Mouse (Mus musculus): ENCODE measurements at regions not wholly inside any gene's neighbourhood (a gene's known extent, or its start where the extent isn't known, plus 50 kb on each side); places are given as distances from the start of the nearest gene placed in this dataset.

DNA sequence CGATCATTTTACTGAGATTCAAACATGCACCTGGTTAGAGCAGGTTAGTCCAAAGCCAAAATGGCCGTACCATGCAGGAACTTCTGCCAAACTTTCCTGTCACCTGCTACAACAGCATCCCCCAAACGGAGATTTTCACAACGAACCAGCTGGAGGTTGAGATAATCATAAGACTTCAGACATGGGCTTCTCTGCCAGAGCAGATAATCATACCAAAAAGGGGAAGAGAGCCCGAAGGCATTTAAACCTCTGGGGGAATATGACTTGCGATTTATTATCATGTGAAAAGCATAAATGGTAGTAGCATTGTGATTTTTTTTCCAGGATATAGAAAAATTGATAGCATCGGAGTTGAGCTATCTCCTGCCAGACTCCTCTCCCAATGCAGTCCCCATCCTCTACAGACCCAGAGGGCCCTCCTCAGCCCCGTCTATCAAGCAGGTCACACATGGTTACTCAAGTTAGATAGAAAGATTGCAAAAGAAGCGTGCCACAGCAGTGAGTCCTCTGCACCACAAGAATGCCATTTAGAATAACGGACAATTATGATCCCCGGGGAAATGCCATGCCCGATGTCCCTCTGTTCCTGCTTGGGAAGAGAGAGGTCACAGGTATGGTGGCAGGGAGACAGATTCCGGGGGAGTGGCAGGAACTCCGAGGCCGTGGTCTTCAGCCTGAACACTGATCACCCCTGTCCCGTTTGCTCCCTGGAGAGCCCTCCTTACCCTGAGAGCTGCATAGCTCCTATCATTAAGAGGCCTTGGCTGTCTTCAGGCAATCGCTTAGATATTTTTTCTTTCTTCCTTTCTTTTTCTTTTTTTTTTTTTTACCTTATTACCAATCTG is 151.3 kb upstream of the Lmo4 start:
- Histone ChIP-seq H3K9ac (ENCODE audit: low read depth, low read length) (no peak overlapping the region), H3K4me3 (ENCODE audit: low read depth, low read length) (no peak overlapping the region), H3K4me1 (replicated peaks; ENCODE audit: control insufficient read depth, insufficient read depth, low read length) (no peaks in the 10 kb centered on the region), H3K27me3 (replicated peaks; ENCODE audit: control insufficient read depth, insufficient read depth, low read length) (no peaks in the 10 kb centered on the region), H3K27ac (ENCODE audit: low read depth, low read length) (no peak overlapping the region), H3K4me2 (replicated peaks; ENCODE audit: low read depth) (no peak overlapping the region), H3K36me3 (ENCODE audit: control insufficient read depth, insufficient read depth) (no peaks in the 10 kb centered on the region), H3K9me3 (ENCODE audit: control insufficient read depth) (no peaks in the 10 kb centered on the region)
- WGBS, result 85% methylated on average over 17 of the region's 17 CpGs
- TF ChIP-seq CTCF (IDR thresholded peaks at IDR 0.05; ENCODE audit: low read depth), result no peak
- ATAC-seq, result no peak

DNA sequence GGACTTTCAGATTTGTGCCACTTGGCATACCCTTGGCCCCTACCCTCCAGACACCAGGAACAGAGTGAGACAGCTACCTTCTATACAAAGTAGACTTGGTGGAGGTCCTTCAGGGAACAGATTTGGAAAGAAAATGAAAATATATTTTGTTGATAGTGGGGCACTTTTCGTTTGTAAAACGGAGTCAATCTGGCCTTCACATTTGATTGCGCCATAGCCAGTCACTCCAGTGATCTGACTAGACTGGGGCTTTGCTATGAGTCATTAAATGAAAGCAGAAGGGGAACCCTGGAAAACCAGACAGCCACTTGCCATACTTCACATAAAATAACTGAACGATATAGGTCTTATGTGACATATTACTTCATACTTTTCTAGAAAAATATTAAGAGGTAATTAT is 147.5 kb upstream of the Lmo4 start:
- Histone ChIP-seq H3K27me3 (replicated peaks; ENCODE audit: control insufficient read depth, insufficient read depth, low read length) (no peaks in the 10 kb centered on the region), H3K9ac (ENCODE audit: low read depth, low read length) (no peak overlapping the region), H3K4me1 (replicated peaks; ENCODE audit: control insufficient read depth, insufficient read depth, low read length) (no peaks in the 10 kb centered on the region), H3K4me2 (replicated peaks; ENCODE audit: low read depth) (no peak overlapping the region), H3K9me3 (ENCODE audit: control insufficient read depth) (no peaks in the 10 kb centered on the region), H3K27ac (ENCODE audit: low read depth, low read length) (no peak overlapping the region), H3K36me3 (ENCODE audit: control insufficient read depth, insufficient read depth) (no peaks in the 10 kb centered on the region), H3K4me3 (ENCODE audit: low read depth, low read length) (no peak overlapping the region)
- TF ChIP-seq CTCF (IDR thresholded peaks at IDR 0.05; ENCODE audit: low read depth), result no peak
- no peak for ATAC-seq
- 86% methylated on average over 4 of the region's 4 CpGs for WGBS

DNA sequence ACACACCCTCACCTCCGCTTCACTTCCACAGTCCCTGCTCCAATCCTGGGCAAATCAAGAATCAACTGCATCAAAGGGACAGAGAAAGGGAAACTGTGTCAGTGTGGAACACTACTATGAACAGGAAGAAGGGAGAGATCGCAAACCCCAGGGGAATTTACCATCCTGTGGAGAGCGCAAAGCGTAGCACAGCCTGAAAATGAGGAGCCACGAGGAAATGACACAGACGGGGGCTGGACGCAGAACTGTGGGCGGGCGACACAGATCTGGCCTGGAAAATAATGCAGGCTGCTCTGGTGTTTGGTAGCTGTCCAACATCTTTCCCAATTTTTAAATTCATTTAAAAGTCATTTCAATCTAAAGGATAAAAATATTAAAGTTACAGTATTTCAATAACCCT is 143.4 kb upstream of the Lmo4 start:
- ATAC-seq, result no peak
- H3K4me3 ChIP-seq (ENCODE audit: low read depth, low read length), result no peak overlapping the region
- 78% methylated on average over 9 of the region's 9 CpGs for WGBS
- H3K9me3 ChIP-seq (ENCODE audit: control insufficient read depth), result no peaks in the 10 kb centered on the region
- no peaks in the 10 kb centered on the region for H3K36me3 ChIP-seq (ENCODE audit: control insufficient read depth, insufficient read depth)
- H3K4me2 ChIP-seq (replicated peaks; ENCODE audit: low read depth), result no peak overlapping the region
- H3K9ac ChIP-seq (ENCODE audit: low read depth, low read length), result no peak overlapping the region
- H3K27me3 ChIP-seq (replicated peaks; ENCODE audit: control insufficient read depth, insufficient read depth, low read length), result no peaks in the 10 kb centered on the region
- no peaks in the 10 kb centered on the region for H3K4me1 ChIP-seq (replicated peaks; ENCODE audit: control insufficient read depth, insufficient read depth, low read length)
- TF ChIP-seq CTCF (IDR thresholded peaks at IDR 0.05; ENCODE audit: low read depth), result no peak
- H3K27ac ChIP-seq (ENCODE audit: low read depth, low read length), result no peak overlapping the region

DNA sequence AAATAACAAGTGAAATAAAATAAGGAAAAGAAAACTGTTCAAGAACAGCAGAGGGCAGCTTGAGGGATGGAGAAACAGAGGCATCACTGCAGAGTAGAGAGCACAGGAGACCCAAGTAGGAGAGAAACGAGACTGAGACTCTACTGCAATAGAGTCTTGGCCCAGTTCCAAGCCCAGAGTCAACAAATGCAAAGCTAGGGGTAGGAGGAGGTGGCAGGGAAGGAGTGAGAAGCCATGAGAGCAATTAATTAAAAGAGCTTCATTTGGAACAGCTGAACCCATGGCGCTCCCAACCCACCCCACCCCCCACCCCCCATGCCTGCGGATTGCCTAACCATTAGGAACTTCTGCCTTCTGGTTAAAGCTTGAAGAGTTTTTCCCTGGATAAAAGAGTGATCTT is 130.2 kb upstream of the Lmo4 start:
- H3K9ac ChIP-seq (ENCODE audit: low read depth, low read length), result no peak overlapping the region
- no peak overlapping the region for H3K4me3 ChIP-seq (ENCODE audit: low read depth, low read length)
- no peak for TF ChIP-seq CTCF (IDR thresholded peaks at IDR 0.05; ENCODE audit: low read depth)
- no peak overlapping the region for H3K27ac ChIP-seq (ENCODE audit: low read depth, low read length)
- no peak overlapping the region for H3K4me2 ChIP-seq (replicated peaks; ENCODE audit: low read depth)
- no peaks in the 10 kb centered on the region for H3K36me3 ChIP-seq (ENCODE audit: control insufficient read depth, insufficient read depth)
- H3K9me3 ChIP-seq (ENCODE audit: control insufficient read depth), result no peaks in the 10 kb centered on the region
- no peaks in the 10 kb centered on the region for H3K27me3 ChIP-seq (replicated peaks; ENCODE audit: control insufficient read depth, insufficient read depth, low read length)
- no peak for ATAC-seq
- H3K4me1 ChIP-seq (replicated peaks; ENCODE audit: control insufficient read depth, insufficient read depth, low read length), result no peaks in the 10 kb centered on the region
- 49% methylated on average over 3 of the region's 3 CpGs for WGBS

DNA sequence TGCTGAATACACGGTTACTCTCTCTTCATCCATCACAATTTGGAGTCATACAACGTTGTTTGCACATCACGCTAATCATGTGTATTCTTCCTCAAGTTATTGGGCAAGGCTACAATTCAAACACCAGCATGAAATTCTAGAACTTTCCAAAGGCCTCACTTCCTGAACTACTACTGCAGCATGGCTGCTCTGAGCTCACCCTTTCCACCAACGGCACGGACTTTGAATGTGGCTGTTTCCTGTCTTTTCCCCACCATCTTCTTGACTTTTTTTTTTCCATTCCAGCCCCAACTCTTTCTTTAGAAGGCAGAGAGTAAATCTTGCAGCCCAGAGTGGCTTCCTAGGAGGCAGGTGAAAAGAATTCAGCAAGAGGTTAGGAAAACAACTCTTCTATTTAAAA is 129.2 kb upstream of the Lmo4 start:
- TF ChIP-seq CTCF (IDR thresholded peaks at IDR 0.05; ENCODE audit: low read depth), result no peak
- 72% methylated on average over 5 of the region's 5 CpGs for WGBS
- Histone ChIP-seq H3K9ac (ENCODE audit: low read depth, low read length) (no peak overlapping the region), H3K9me3 (ENCODE audit: control insufficient read depth) (no peaks in the 10 kb centered on the region), H3K36me3 (ENCODE audit: control insufficient read depth, insufficient read depth) (no peaks in the 10 kb centered on the region), H3K27ac (ENCODE audit: low read depth, low read length) (no peak overlapping the region), H3K4me2 (replicated peaks; ENCODE audit: low read depth) (no peak overlapping the region), H3K4me3 (ENCODE audit: low read depth, low read length) (no peak overlapping the region), H3K27me3 (replicated peaks; ENCODE audit: control insufficient read depth, insufficient read depth, low read length) (no peaks in the 10 kb centered on the region), H3K4me1 (replicated peaks; ENCODE audit: control insufficient read depth, insufficient read depth, low read length) (no peaks in the 10 kb centered on the region)
- no peak for ATAC-seq

DNA sequence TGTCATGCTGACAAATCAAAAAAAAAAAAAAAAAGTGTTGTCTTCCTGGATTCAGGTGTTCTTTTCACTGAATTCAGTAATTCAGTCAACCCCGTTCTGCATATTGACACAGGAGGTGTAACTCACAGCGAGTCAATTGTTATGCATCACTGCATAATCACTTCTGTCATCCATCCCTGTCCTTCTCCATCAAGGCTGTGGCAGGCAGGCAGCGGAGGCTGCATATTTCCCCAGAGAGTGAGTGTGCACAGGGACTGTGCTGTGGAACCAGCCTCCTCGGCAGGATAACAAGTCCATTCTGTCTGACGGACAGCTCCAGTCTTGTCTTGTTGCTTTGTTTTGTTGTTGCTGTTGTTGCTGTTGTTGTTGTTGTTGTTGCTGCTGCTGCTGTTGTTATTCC is 127.3 kb upstream of the Lmo4 start:
- Histone ChIP-seq H3K36me3 (ENCODE audit: control insufficient read depth, insufficient read depth) (no peaks in the 10 kb centered on the region), H3K27ac (ENCODE audit: low read depth, low read length) (no peak overlapping the region), H3K27me3 (replicated peaks; ENCODE audit: control insufficient read depth, insufficient read depth, low read length) (no peaks in the 10 kb centered on the region), H3K4me3 (ENCODE audit: low read depth, low read length) (no peak overlapping the region), H3K4me2 (replicated peaks; ENCODE audit: low read depth) (no peak overlapping the region), H3K4me1 (replicated peaks; ENCODE audit: control insufficient read depth, insufficient read depth, low read length) (no peaks in the 10 kb centered on the region), H3K9ac (ENCODE audit: low read depth, low read length) (no peak overlapping the region), H3K9me3 (ENCODE audit: control insufficient read depth) (no peaks in the 10 kb centered on the region)
- TF ChIP-seq CTCF (IDR thresholded peaks at IDR 0.05; ENCODE audit: low read depth), result no peak
- WGBS, result 28% methylated on average over 5 of the region's 5 CpGs
- no peak for ATAC-seq

All from intestine, postnatal 0 days (tissue).